Mouse (Mus musculus) G1E (cell line): ENCODE results near the gene Tnik.

Experiments
- CTCF ChIP-seq: IDR thresholded peaks from 2 replicates; pipeline ENCODE4 v1.5.1; 2012; ENCODE audit warnings: low read depth, low read length, inconsistent platforms, mixed read lengths
- GATA1 ChIP-seq: IDR thresholded peaks from 2 replicates; pipeline ENCODE4 v1.6.1; 2012; ENCODE audit warnings: borderline replicate concordance, low read length, inconsistent platforms, mixed read lengths
- POLR2AphosphoS5 ChIP-seq: IDR thresholded peaks from 2 replicates; pipeline ENCODE4 v1.6.1; 2012; ENCODE audit warnings: low read depth, low read length, inconsistent platforms; ENCODE audit not compliant: insufficient replicate concordance
- TAL1 ChIP-seq: conservative IDR thresholded peaks from 2 replicates; pipeline ENCODE4 v1.6.1; 2012; ENCODE audit warnings: low read depth, low read length, inconsistent platforms, mixed read lengths

DNA sequence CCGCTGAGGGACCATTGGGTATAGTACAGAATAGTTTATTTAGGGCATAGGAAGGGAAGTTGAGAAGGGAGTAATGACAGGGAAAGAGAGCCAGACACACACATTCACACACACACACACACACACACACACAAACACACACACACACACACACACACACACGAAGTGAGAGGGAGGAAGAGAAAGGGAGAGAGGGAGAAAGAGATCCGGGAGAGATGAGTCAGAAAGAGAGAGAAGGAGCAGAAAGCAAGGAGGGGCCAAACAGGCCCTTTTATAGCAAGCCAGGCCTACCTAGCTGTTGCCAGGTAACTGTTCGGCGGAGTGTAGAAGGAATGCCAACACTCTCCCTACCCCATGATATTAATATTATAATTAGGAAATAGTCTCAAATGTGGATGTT lies 324.8 kb downstream of the Tnik start:
- TF ChIP-seq CTCF (no peak), GATA1 (no peak), TAL1 (no peak), POLR2AphosphoS5 (no peak)
